Mouse (Mus musculus) liver, postnatal 0 days (tissue): ENCODE data around the gene Lrrc8c. TPM values are rescaled to one million over a fixed set of nuclear protein-coding genes. Genes with fewer than 3 reads are reported as not detected.

Experiments used
- ATAC-seq: fragments of 200-750 bp; cut with Nextera tagmentation; 2 replicates; pipeline ENCODE4 v1.8.0; 2017; ENCODE audit warnings: mild to moderate bottlenecking, moderate library complexity
- DNase-seq: peaks from one replicate; pipeline ENCODE4 v3.0.0-alpha.2; 2016
- H3K27ac ChIP-seq: fragments of 300-500 bp; sonication (generic); 2 replicates; pipeline ENCODE4 v1.5.1; 2014; ENCODE audit warnings: antibody characterized with exemption, moderate library complexity, mild to moderate bottlenecking, low read depth
- H3K27me3 ChIP-seq: fragments of 300-500 bp; sonication (generic); 2 replicates; pipeline ENCODE4 v1.6.1; 2014; ENCODE audit warnings: low read length, control low read depth, mixed read lengths; ENCODE audit not compliant: insufficient read depth
- H3K36me3 ChIP-seq: fragments of 300-500 bp; sonication (generic); replicated peaks from 2 replicates; pipeline ENCODE4 v1.6.1; 2014; ENCODE audit warnings: mild to moderate bottlenecking, control low read depth, low read length, moderate library complexity, mixed read lengths; ENCODE audit not compliant: insufficient read depth
- H3K4me1 ChIP-seq: fragments of 300-500 bp; sonication (generic); 2 replicates; pipeline ENCODE4 v1.6.1; 2014; ENCODE audit warnings: antibody characterized with exemption, mild to moderate bottlenecking, control low read depth; ENCODE audit not compliant: insufficient read depth
- H3K4me2 ChIP-seq: fragments of 300-500 bp; sonication (generic); 2 replicates; pipeline ENCODE4 v1.6.1; 2014; ENCODE audit warnings: low read depth, mild to moderate bottlenecking, low read length, moderate library complexity, mixed read lengths
- H3K4me3 ChIP-seq: fragments of 300-500 bp; sonication (generic); 2 replicates; pipeline ENCODE4 v1.5.1; 2014; ENCODE audit warnings: low read depth, low read length
- H3K9ac ChIP-seq: fragments of 300-500 bp; sonication (generic); replicated peaks from 2 replicates; pipeline ENCODE4 v1.6.1; 2014; ENCODE audit warnings: mild to moderate bottlenecking, moderate library complexity
- H3K9me3 ChIP-seq: fragments of 300-500 bp; sonication (generic); 2 replicates; pipeline ENCODE4 v1.6.1; 2016; ENCODE audit warnings: mild to moderate bottlenecking, control low read depth, low read length, mixed read lengths
- CTCF ChIP-seq: sonication (generic); IDR thresholded peaks from 2 replicates; pipeline ENCODE4 v1.5.1; 2016; ENCODE audit warnings: antibody characterized with exemption, low read depth
- EP300 ChIP-seq: IDR thresholded peaks from 2 replicates; pipeline ENCODE4 v1.6.1; 2016; ENCODE audit warnings: antibody characterized with exemption, low read depth, mild to moderate bottlenecking
- WGBS: fragments of 180-500 bp; shearing (Covaris S2); extraction: QIAGEN DNeasy Blood & Tissue Kit; methylation state at CpG from one replicate; pipeline ENCODE4 v1.1.7; 2014; ENCODE audit not compliant: insufficient replicate concordance; 5-methylcytosine and 5-hydroxymethylcytosine counted together
- polyA plus RNA-seq: library from polyadenylated mRNA; unstranded; fragments of >200 nt; fragmentation: Nextera tagmentation; extraction: Ambion mirVana; gene quantifications from 2 replicates; pipeline ENCODE4 v1.2.1, GENCODE M21; 2015

Lrrc8c gene
- polyA plus RNA-seq, 1 experiment from 2014 or later, result 9.8 TPM

GRCm38 (mm10) chr5:105568043-105568747 lies 49.0 kb downstream of the Lrrc8c start:
- Histone ChIP-seq H3K27me3 (no peaks in the 10 kb centered on the region), H3K4me3 (no peak overlapping the region), H3K36me3 (no peaks in the 10 kb centered on the region), H3K4me2 (no peak overlapping the region), H3K9ac (no peak overlapping the region), H3K9me3 (no peaks in the 10 kb centered on the region), H3K4me1 (peaks cover 25% of the 10 kb centered on the region), H3K27ac (no peak overlapping the region)
- TF ChIP-seq EP300 (no peak), CTCF (no peak)
- 77% methylated on average over 6 of the region's 6 CpGs for WGBS
- no peak for DNase-seq
- no peak for ATAC-seq

DNA sequence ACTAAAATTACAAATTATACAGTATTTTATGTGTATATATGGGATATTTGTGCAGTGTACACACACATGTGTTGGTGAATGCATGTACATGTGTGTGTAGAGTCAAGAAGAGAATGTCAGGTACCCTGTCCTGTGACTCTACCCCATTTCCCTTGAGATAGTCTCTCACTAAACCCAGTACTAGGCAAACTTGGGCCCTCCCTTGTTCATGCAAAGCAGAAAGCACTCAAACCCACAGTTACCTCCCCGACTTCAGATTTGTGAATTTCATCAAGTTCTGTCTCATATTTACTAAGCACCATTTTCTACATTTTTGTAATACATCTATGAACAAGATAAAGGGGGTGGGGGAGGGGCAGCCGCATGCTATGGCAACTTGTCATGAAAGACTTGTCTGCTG lies 50.0 kb downstream of the Lrrc8c start:
- no peaks in the 10 kb centered on the region for H3K27me3 ChIP-seq
- H3K4me1 ChIP-seq, result peaks cover 22% of the 10 kb centered on the region
- no peak overlapping the region for H3K27ac ChIP-seq
- no peak overlapping the region for H3K4me2 ChIP-seq
- no peak overlapping the region for H3K9ac ChIP-seq
- H3K4me3 ChIP-seq, result no peak overlapping the region
- TF ChIP-seq EP300 (no peak), CTCF (no peak)
- ATAC-seq, result no peak
- H3K36me3 ChIP-seq, result no peaks in the 10 kb centered on the region
- 84% methylated on average over 2 of the region's 2 CpGs for WGBS
- H3K9me3 ChIP-seq, result no peaks in the 10 kb centered on the region
- no peak for DNase-seq

GRCm38 (mm10) chr5:105572160-105572692 lies 53.0 kb downstream of the Lrrc8c start:
- H3K27ac ChIP-seq, result no peak overlapping the region
- H3K4me2 ChIP-seq, result no peak overlapping the region
- WGBS, result 74% methylated on average over 5 of the region's 5 CpGs
- peaks cover 18% of the 10 kb centered on the region for H3K4me1 ChIP-seq
- no peak overlapping the region for H3K4me3 ChIP-seq
- no peaks in the 10 kb centered on the region for H3K9me3 ChIP-seq
- no peaks in the 10 kb centered on the region for H3K27me3 ChIP-seq
- no peak for ATAC-seq
- H3K9ac ChIP-seq, result no peak overlapping the region
- TF ChIP-seq EP300, result no peak
- TF ChIP-seq CTCF, result no peak
- no peaks in the 10 kb centered on the region for H3K36me3 ChIP-seq
- DNase-seq, result no peak

- Histone ChIP-seq H3K27ac (no peak overlapping the region), H3K9ac (no peak overlapping the region), H3K4me1 (peaks cover 18% of the 10 kb centered on the region), H3K27me3 (no peaks in the 10 kb centered on the region), H3K4me2 (no peak overlapping the region), H3K36me3 (no peaks in the 10 kb centered on the region), H3K9me3 (no peaks in the 10 kb centered on the region), H3K4me3 (no peak overlapping the region)
- ATAC-seq (no peak), DNase-seq (no peak)
- TF ChIP-seq EP300, result no peak
- TF ChIP-seq CTCF, result no peak
- 75% methylated on average over 7 of the region's 7 CpGs for WGBS
These were observed 53.7 kb downstream of the Lrrc8c start for GRCm38 (mm10) chr5:105572876-105573275.

- TF ChIP-seq EP300 (no peak), CTCF (no peak)
- peak overlapping the region; percentile 52; the same call in 1 of the 2 replicates for H3K27ac ChIP-seq
- peaks cover 14% of the 10 kb centered on the region for H3K4me1 ChIP-seq
- H3K9ac ChIP-seq, result no peak overlapping the region
- H3K36me3 ChIP-seq, result no peaks in the 10 kb centered on the region
- H3K4me2 ChIP-seq, result 0 out of 2 replicates have a peak overlapping the region, but pooled peaks have one; percentile 36
- DNase-seq, result no peak
- H3K9me3 ChIP-seq, result no peaks in the 10 kb centered on the region
- no peak overlapping the region for H3K4me3 ChIP-seq
- no peak for ATAC-seq
- no peaks in the 10 kb centered on the region for H3K27me3 ChIP-seq
- WGBS, result 86% methylated on average over 5 of the region's 5 CpGs
These were observed 55.6 kb downstream of the Lrrc8c start for GRCm38 (mm10) chr5:105574835-105575234.

DNA sequence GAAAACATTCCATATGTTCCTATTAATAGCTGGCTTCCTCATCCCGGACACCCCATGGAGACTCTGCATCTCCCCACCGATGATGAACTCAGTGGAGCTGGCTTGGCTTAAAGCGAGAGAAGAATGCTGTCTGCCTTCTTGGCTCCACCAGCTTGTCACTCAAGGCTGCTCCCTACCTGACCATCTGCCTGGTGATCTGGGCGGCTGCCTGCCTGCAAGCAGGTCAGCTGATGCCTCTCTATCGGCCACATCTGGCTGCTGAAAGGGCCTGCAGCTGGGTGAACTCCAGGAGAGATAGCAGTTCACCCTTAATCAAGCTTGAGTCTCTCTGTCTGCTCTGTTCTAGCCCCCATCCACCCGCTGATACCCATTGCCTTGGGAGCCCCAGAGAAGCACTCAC lies 56.7 kb downstream of the Lrrc8c start:
- Histone ChIP-seq H3K36me3 (no peaks in the 10 kb centered on the region; the same call in 1 of the 2 replicates), H3K9me3 (no peaks in the 10 kb centered on the region), H3K27ac (peak overlapping the region; percentile 52), H3K4me2 (peak overlapping the region; percentile 36), H3K27me3 (no peaks in the 10 kb centered on the region), H3K9ac (no peak overlapping the region), H3K4me3 (no peak overlapping the region), H3K4me1 (peaks cover 14% of the 10 kb centered on the region)
- TF ChIP-seq CTCF (peak; percentile 24), EP300 (peak; percentile 93)
- DNase-seq, result peak; percentile 61
- WGBS, result 56% methylated on average over 6 of the region's 6 CpGs
- peak; percentile 97 for ATAC-seq
